Mouse (Mus musculus) kidney, postnatal 14 days (tissue): ENCODE data around the gene Ano5.

Experiments used
- DNase-seq: peaks from one replicate; pipeline ENCODE4 v3.0.0; 2022; ENCODE audit warnings: mixed read lengths

Gene Ano5

DNA sequence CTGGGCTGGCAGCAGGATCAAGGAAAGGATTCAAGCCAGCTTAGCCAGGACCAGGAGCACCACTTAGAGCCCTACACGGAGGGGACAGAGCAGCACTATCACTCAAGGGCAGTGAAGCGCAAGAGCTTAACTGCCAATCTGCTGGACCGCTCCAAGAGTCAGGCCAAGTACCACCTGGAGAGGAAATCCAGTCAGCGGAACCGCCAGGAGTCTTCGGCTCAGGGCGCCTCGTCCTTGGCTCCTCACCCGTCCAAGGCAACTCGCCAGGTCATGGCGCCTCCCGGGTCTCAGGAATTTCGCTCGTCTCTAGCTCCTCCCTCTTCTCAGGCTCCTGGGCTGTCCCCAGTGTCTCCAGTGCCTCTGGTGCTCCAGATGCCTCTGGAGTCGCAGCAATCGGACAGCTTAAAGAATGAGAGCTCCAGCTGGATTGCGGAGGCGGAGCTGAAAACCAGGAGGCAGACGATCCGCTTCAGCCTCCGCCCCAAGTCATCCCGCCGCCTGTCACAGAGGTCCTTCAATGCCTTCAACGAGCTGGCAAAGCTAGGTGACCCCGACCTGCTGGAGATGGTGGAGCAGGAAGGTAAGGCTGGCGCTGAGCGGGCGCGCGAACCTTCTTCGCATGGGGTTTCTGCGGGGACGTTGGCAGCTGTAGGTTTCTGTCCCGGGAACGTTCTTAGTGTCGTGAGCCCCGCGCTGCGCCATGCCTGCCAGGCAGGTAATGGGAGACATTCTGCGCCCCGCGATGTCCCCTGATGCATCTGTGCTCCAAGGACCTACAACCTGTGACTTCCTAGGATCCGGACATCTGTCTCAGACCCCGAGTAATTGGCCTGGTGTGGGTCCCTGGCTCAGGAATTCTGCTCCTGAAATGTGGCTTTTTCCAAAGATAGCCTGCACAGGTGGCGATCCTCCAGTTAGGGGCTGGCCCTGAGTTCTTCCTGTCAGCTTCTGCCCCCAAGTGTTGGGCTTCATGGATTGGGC, at the start of gene Ano5:
Gene Ano5, plus strand, starts transcription at position 359 of the 981 bp plus-strand sequence.
- DNase-seq, result peak; percentile 65

DNA sequence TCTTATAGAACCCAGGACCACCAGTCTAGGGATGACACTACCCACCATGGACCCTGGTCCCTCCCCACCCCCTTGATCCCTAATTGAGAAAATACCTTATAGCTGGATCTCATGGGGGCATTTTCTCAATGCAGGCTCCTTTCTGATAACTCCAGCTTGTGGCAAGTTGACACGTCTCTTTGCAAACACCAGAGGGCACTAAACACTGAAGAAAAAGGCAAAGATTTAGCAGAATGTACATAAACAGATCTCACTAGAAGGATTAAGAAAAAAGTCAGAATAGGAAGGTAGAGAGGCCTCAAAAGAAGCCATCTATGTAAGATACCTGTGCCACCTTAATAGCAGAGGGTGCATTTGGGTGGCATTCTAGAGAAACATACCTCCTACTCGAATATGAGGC, 11.4 kb upstream of the Ano5 start:
- no peak for DNase-seq

DNA sequence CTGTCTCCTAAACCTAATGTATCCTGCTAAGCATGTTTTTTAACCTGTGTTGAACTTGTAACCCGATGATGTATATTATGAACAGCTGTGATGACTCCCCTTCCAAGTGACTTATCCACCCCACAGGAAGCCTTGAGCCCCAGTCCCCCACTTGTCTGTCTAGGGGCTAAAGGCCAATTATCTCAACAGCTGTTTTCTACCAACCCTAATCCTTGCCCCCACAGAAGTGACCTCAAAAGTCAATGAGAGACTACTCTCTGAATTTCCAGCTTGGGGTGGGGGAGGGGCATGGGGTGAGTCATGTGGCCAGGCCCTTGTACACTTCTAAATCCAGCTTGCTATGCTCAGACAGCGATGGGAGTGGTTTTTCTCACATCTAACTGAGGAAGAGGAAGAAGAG, 6.9 kb upstream of the Ano5 start:
- DNase-seq, result peak; percentile 57

DNA sequence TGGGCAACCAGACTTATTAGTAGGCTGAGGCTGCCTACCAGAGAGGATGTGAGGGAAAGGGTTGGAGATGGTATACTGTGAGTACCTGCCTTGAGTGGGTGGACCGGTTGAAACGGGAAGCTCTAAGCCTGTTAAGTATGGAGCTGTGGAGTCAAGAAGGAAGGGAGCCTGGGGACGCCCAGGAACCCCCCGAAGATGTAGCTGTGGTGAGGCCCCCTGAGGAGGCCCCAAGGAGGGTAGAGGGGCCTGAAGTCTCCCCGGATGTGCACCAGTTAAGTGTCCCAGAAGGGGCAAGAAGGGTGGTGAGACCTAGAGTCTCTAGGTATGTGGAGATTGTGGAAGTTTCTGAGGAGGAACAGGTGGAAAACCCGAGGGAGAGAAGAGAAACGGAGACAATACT, 682 bp upstream of the Ano5 start:
- no peak for DNase-seq

DNA sequence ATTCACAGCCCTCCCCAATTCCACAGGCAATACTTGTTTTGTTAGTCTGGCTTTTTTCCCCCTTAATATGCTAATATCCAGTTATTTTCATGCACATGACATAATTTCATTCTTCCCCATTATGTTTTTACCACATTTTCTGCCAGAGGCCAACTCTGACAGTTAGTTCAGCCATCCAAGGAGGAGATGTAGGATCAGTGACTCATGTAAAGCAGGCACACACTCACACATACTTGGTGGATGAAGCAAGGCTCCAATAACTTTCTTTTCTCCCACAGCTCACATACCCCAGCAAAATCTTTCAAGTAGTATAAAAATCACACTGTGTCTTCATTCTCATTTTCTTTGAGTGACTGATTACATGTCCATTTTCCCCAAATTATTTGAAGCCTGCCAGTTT, 28.5 kb downstream of the Ano5 start:
- no peak for DNase-seq

DNA sequence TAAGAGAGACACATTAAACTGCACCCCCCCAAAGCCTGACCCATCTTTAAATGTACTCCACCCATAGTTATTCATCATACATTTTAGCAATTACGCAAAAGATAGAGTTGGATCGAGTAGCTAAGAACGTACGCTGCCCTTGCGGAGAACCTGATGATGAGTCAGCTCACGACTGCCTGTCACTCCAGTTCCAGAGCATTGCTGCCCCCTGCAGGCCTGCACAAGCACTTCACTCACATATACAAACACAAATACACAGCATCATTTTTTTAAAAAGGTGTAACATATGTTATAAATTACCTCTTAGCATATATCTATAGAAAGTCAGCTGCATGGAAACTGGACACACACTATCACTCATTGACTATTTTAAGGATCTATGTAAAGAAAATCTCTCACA, 29.9 kb downstream of the Ano5 start:
- peak; percentile 11 for DNase-seq

DNA sequence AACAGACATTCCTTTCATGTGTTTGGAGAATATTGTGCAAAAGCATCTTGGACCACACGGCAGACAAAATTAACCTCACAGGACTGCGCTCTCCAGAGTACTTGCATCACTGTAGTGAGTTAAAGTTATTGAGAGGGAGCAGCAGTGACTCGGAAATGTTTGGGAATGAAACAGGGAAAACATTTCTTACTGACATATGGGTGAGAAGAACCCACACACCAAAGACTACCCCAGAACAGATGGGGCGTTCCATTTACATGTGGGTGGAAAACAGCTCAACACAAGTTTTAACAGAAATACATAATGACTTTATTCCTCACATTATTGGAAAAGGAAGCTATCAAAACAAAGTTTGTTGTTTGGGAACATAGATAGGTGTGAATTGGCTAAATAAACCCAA, 89.2 kb downstream of the Ano5 start:
- DNase-seq, result no peak

DNA sequence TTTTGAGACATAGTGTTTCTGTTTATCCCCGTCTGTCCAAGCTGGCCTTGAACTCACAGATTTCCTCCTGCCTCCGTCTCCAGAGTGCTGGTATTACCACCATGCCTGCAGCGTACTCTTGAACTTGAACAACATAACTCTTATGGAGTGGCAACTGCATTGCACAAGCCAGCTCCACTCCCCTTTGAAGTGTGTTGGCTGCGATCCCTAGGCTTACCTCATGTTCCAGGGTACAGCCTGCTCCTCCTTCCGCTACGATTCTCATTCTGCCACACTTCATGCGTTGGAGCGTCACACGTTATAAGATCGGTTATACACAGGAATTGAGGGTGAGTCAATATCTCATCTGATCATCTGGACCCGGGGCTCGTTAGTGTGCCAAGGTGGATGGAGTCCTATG, 92.9 kb downstream of the Ano5 start:
- no peak for DNase-seq

DNA sequence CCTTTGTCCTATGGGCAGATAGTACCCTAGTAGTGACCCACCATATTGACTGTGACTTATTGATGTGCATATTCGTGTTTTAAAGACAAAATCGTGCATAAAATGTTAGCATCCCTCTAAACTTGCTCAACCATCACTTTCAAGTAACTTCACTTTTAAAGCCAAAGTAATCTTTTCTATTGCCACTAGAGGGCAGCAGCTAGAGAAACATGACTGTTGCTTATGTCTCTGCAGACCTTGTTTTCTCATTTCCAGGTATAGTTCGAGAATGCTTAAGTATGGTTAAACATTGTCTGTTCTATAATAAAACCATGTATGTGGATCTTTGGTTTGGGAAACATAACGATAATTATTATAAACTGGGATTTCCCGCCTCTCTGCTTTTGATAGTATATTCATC, 103.6 kb downstream of the Ano5 start:
- no peak for DNase-seq

DNA sequence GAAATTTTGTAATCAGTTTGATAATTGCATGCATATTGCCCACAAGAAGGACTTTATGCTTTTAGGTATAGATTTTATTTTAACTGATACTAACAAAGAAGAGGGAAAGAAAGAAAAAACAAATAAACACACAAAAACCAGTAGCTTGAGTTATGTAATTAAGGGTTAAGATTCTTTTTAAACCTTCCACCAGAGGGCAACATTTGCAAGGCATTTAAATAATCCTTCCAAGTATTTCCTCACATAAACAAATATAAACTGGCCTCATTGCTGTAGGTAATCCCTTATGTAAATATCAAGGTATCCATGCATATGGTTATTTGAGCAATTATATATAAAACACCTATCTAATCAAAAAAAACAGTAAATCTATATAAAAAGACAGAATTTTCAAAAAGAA, 107.1 kb downstream of the Ano5 start:
- peak; percentile 3 for DNase-seq

DNA sequence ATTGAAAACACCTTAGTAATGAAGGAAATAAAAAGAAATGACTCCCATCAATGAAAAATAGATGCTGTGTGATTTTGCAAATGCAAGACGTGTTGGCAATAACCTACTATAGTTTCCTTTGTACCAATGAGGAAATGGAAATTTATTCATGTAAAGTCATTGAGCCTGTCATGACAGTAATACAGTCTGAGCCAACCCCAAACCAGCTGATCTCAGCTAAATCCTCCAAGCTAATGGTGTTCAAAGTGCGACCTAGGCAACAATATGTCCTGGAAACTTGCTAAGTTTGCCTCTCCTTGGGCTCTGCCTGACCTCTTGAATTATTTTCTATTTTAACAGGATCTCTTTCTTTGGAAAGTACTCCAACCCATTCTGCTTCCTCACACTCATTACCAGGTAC, 107.6 kb downstream of the Ano5 start:
- DNase-seq, result no peak

DNA sequence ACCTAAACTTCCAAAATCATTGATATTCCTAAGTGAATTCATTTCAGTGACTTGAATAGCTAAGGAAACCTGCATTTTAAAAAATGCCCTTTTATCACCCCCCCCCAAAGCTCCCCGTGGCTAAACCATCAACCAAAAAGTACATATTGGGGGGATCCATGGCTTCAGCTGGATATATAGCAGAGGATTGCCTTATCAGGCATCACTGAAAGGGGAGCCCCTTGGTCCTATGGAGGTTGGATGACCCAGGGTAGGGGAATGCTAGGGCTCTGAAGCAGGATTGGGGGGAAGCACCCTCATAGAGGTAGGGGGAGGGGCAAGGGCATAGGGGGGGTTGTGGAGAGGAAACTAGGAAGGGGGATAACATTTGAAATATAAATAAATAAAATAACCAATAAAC, 109.1 kb downstream of the Ano5 start:
- no peak for DNase-seq

DNA sequence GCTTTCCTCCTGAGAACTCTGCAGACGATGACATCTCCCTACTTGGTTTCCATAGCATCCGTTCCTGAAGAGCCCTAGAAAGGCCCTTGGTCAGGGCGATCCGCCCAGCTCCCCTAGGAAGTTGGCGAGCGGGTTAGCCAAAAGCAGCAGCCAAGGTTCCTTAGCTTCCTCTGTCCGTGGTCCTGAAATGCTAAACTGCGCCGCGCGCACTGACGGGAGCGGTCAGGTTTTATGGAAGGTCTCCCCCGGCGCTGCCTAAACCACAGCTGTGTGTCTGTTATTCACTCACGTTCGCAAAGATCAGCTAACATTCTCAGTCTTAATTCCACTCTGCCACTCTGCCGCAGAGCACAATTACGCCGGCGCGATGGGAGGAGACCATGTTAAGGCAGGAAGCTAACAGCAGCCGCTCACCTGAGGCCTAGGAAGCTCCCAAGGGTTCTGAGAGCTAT, 110.9 kb downstream of the Ano5 start, which contains the start of gene Slc17a6:
Gene Slc17a6, plus strand, starts transcription at position 313 of the 452 bp plus-strand sequence.
- peak; percentile 69 for DNase-seq

DNA sequence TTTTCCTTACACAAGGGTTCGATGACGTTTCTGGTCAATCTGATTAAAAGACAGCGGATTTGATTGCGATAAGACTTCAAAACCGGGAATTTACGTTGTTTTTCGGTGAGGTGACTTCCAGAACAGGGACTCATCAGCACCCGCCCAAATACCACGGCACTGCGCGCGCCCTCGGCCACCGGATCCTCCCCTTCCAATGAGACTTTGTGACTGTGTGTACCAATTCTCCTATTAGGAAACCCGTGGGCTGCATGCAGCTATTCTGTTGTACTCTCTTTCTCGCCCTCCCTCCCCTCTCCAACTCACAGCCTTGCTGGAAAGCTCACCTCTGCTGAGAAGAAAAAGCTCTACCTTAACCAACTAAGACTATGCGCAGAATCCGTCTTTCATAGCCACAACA, 111.4 kb downstream of the Ano5 start:
- no peak for DNase-seq

DNA sequence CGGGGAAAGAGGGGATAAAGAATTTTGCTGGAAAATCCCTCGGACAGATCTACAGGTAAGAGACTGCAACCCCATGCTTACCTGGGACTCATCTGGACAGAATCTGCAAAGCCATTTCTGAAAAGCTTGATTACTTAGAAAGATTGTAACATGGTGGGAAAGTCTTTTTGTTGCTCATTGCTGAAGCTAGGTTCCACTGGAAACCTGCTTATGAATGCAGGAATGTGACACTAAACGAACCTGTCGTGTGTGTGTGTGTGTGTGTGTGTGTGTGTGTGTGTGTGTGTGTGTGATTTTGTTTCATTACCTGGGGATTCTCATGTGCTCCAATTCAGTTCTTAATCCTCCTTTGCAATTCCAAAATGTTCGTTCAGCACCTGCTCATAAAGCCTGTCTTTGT, 111.8 kb downstream of the Ano5 start:
- DNase-seq, result no peak

DNA sequence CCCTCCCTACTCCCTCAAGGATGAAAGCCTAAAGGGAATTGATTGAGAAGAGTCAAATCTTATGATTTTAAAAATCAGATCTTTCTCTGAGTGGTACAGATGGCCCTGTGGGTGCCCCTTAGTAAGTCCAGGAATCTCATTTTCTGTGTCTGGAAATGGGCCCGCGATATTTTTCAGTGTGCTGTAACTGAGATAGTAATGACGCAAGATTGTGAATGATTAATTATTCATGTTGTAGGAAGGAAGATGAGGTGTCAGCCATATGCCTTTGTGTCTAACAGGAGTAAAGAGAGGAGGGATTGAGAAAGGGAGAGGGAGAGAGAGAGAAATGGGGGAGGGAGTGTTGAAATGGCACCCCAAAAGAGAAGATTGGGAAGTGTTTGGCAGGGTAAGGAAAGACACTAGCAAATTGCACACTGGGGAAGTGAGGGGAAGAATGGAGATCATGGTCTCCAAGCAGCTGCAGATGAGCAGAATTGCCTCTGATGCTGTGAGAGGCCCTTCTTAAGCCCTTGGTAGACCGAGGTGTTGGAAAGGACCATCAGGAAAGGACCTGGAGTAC, 113.6 kb downstream of the Ano5 start:
- DNase-seq, result no peak

DNA sequence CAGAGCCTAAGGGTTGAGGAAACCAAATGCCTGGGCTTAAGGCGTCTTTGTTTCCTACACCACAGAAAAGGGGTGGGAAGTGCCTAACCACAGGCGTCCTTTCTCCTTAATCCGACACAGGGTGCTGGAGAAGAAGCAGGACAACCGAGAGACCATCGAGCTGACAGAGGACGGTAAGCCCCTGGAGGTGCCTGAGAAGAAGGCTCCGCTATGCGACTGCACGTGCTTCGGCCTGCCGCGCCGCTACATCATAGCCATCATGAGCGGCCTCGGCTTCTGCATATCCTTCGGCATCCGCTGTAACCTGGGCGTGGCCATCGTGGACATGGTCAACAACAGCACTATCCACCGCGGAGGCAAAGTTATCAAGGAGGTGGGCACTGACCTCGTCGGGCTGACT, 114.3 kb downstream of the Ano5 start:
- no peak for DNase-seq

DNA sequence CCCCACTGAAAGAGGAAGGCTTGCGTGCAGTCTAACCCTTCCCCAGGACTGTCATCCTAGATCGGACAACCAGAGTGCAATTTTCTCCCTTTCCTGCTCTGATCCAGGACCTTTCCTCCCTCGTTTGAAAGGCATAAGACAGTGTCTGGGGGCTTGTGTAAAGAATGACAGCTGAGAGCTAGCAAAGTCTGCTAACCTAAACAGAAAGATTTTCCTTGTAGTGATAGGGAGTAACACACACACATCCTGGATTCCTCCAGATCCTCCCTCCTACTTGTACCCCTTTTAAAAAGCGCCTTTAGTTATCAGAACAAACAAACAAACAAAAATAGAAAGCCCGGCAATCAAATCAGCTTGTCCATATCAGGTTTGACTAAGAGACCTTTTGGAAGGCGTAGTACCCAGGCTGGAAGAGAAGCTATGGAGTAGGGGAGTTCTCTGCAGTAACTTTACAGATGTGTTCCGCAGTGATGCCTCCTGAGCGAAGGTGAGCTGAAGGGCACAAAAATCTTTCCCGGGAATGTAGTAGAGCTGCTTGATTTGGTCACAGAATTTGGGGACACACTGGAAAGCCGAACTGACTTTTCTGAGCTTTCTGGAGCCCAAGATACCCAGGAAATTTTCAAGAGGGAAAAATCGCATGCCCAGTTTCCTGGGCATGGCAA, 114.9 kb downstream of the Ano5 start:
- DNase-seq, result no peak

DNA sequence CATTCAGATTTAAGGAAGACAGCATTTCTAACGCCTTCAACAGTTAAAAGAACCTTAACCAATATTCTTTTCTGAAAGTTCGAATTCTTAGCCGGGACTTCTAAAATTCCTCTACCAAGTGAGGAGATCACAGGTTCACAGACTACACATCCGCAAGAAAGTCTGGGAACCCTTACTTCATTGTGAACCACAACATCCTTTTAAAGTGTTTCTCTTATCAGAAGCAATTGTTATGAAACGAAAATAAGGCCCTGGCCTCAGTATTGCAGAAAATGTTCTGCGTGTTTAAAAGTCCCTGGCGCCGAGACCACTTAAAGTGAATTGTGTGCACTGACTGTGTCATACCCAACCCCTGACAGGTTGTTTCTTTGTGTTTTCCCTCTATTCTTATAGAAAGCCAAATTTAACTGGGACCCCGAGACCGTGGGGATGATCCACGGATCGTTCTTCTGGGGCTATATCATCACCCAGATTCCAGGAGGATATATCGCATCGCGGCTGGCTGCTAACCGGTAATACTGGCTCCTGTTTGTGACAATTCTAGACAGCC, 115.7 kb downstream of the Ano5 start:
- DNase-seq, result no peak

DNA sequence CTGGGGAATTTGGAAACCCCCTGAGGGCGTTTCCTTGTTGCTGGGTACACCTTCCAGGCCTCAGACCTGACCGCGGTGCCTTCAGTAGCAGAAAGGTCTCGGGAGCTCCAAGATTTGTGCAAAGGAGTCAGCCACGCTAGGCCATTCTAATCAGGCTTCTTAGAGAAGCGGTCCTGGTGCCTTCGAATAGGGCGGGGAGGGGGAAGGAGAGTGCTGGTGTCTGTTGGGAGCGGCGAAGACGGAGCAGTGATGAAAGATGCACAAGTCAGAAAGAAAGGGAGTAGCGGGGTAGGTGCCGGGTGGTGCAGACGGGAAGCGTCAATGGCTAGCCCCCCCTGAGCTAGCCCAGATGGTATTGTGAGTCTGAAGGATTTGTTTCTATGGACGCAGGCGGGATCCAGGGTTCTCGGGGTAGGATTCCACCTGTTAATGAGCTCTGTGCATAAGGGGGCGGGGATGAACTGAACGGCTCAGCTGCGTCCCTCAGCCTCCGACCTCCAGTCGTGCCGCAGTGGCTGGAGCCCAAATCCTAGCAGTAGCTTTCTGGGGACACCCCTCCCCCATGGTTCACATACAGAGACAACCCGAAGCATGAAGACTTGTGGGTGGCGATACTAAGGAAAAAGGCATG, 116.3 kb downstream of the Ano5 start:
- DNase-seq, result no peak

DNA sequence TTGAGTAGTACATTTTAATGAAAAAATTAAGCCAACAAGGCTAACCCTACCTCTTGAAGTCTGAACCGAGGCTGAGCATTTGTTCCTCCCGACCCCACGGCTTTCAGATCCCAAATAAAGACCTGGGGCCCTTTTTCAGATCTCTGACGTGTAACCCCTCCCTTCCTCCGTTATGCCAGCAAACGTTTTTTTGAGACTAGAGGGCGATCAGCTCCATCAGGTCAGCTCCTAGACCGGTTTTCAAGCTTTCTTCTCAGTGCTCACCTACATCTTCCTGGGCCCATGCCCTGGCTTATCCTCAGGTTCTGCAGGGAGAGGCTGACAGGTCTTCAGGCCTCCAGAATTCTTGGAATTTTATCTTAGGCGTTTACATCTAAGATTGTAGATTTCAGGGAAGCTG, 116.8 kb downstream of the Ano5 start:
- DNase-seq, result no peak

DNA sequence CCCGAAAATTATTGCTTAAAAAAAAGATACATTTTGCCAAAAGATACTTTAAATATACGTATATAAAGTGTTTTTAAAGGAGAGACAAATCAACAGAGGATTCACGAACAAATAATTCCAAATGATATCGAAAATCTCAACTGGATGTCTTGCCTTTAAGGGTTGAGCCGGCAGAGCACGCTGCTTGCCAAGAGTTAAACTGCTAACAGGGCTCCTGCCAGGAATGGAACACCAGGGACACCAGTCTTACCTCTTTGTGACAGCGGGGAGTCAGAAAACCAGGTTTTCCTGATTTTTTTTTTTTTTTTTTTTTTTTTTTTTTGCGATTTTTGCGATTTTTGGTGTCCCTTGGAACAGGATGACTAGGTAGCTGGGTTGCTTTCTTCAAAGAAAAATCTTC, 117.5 kb downstream of the Ano5 start:
- no peak for DNase-seq

DNA sequence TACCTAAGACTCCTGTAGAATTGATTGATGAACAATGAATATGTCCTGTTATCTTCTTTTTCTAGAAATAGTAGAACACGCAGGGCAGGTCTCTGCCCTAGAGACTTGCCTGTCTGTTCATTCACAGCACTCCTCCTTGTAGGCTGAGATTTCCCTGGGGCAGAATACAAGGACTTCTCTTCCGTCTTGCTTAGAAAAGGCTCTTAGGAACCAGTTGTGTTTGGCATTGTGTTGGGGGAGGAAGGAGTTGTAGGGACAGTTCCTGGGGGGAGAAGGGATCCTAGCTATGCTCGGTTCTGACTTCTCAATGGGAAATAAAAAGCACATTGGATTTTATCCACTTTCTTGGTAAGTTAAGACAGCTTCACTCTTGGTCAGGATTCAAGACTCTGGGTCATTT, 118.4 kb downstream of the Ano5 start:
- DNase-seq, result no peak
